Mouse (Mus musculus): Measurements from ENCODE around the gene Nf2. TPM values are rescaled to one million over a fixed set of nuclear protein-coding genes. Genes with fewer than 3 reads are reported as not detected.

Nf2 gene
- polyA plus RNA-seq, 1 experiment from 2014 or later = 41.6 TPM

GRCm38 (mm10) chr11:4760438-4760837 is 88.9 kb downstream of the Nf2 start:
- Histone ChIP-seq H3K4me2 (ENCODE audit: low read depth, low read length) (no peak overlapping the region), H3K9ac (ENCODE audit: low read length) (no peak overlapping the region), H3K4me1 (replicated peaks; ENCODE audit: control insufficient read depth, insufficient read depth, low read length) (peaks cover 10% of the 10 kb centered on the region), H3K9me3 (ENCODE audit: control insufficient read depth, low read length) (no peaks in the 10 kb centered on the region), H3K4me3 (ENCODE audit: low read length) (no peak overlapping the region), H3K27ac (ENCODE audit: low read length) (0 out of 2 replicates have a peak overlapping the region, but pooled peaks have one; percentile 44), H3K36me3 (ENCODE audit: control insufficient read depth, insufficient read depth, low read length) (no peaks in the 10 kb centered on the region), H3K27me3 (ENCODE audit: control insufficient read depth, insufficient read depth, low read depth, low read length) (no peaks in the 10 kb centered on the region; the same call in 1 of the 2 replicates)
- 11% methylated on average over 4 of the region's 4 CpGs for WGBS
- peak; percentile 84 for ATAC-seq (ENCODE audit: low read depth)

GRCm38 (mm10) chr11:4757789-4758158 is 91.6 kb downstream of the Nf2 start:
- Histone ChIP-seq H3K4me1 (replicated peaks; ENCODE audit: control insufficient read depth, insufficient read depth, low read length) (peaks cover 10% of the 10 kb centered on the region), H3K36me3 (ENCODE audit: control insufficient read depth, insufficient read depth, low read length) (no peaks in the 10 kb centered on the region), H3K27me3 (ENCODE audit: control insufficient read depth, insufficient read depth, low read depth, low read length) (no peaks in the 10 kb centered on the region; the same call in 1 of the 2 replicates), H3K4me3 (ENCODE audit: low read length) (no peak overlapping the region), H3K27ac (ENCODE audit: low read length) (no peak overlapping the region), H3K4me2 (ENCODE audit: low read depth, low read length) (no peak overlapping the region), H3K9me3 (ENCODE audit: control insufficient read depth, low read length) (no peaks in the 10 kb centered on the region; the same call in 1 of the 2 replicates), H3K9ac (ENCODE audit: low read length) (no peak overlapping the region)
- ATAC-seq (ENCODE audit: low read depth) = no peak
- 10% methylated on average over 4 of the region's 4 CpGs for WGBS

- Histone ChIP-seq H3K4me1 (replicated peaks; ENCODE audit: control insufficient read depth, insufficient read depth, low read length) (peaks cover 10% of the 10 kb centered on the region), H3K9ac (ENCODE audit: low read length) (no peak overlapping the region), H3K27me3 (ENCODE audit: control insufficient read depth, insufficient read depth, low read depth, low read length) (no peaks in the 10 kb centered on the region; the same call in 1 of the 2 replicates), H3K36me3 (ENCODE audit: control insufficient read depth, insufficient read depth, low read length) (no peaks in the 10 kb centered on the region), H3K4me2 (ENCODE audit: low read depth, low read length) (no peak overlapping the region), H3K9me3 (ENCODE audit: control insufficient read depth, low read length) (no peaks in the 10 kb centered on the region; the same call in 1 of the 2 replicates), H3K4me3 (ENCODE audit: low read length) (no peak overlapping the region), H3K27ac (ENCODE audit: low read length) (no peak overlapping the region)
- no peak for ATAC-seq (ENCODE audit: low read depth)
- WGBS = 32% methylated on average over 11 of the region's 11 CpGs
Observed at GRCm38 (mm10) chr11:4756984-4757788, 92.2 kb downstream of the Nf2 start.

DNA sequence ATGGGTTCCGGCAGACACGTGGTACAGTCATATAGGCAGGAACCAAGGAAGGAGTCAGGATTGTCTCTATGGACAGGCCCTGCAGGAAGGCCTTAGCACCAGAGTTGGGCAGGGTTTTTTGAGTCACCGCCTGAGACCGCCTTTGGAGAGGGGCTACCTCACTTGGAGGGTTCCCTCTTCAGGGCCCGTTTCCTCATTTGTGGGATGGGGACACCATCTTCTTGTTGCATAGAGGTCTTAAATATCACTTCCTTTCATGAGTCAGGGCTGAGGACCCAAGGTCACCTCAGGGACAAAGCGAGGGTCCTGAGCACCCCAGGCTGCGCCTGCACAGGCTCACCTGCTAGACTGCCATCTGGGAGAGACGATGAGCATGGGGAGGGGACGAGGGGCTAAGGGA is 92.9 kb downstream of the Nf2 start:
- H3K27me3 ChIP-seq (ENCODE audit: control insufficient read depth, insufficient read depth, low read depth, low read length) = no peaks in the 10 kb centered on the region; the same call in 1 of the 2 replicates
- H3K9ac ChIP-seq (ENCODE audit: low read length) = no peak overlapping the region
- H3K4me1 ChIP-seq (replicated peaks; ENCODE audit: control insufficient read depth, insufficient read depth, low read length) = peaks cover 10% of the 10 kb centered on the region
- H3K4me3 ChIP-seq (ENCODE audit: low read length) = no peak overlapping the region
- H3K9me3 ChIP-seq (ENCODE audit: control insufficient read depth, low read length) = no peaks in the 10 kb centered on the region; the same call in 1 of the 2 replicates
- H3K36me3 ChIP-seq (ENCODE audit: control insufficient read depth, insufficient read depth, low read length) = no peaks in the 10 kb centered on the region
- H3K27ac ChIP-seq (ENCODE audit: low read length) = no peak overlapping the region
- 74% methylated on average over 9 of the region's 9 CpGs for WGBS
- no peak for ATAC-seq (ENCODE audit: low read depth)
- H3K4me2 ChIP-seq (ENCODE audit: low read depth, low read length) = no peak overlapping the region

DNA sequence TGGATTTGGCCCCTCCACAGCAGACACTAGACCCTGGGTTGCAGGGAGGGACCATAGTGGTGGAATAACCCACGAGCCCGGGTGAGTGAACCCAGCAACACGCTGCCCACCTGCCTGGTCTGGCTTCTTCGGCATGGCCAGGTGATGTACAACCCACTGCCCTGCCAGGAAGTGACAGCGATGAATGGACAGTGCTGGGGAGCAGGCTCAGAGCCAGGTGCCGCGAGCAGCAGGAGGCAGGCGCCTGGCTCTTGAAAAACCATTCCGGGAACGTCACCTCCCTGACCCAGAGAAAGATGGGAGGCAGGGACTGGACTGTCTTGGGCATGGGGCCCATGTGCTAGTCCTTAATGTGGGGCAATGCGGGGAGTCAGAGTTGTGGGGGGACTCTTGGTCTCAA is 94.5 kb downstream of the Nf2 start:
- H3K27ac ChIP-seq (ENCODE audit: low read length) = no peak overlapping the region
- H3K27me3 ChIP-seq (ENCODE audit: control insufficient read depth, insufficient read depth, low read depth, low read length) = peaks cover 3% of the 10 kb centered on the region
- H3K4me1 ChIP-seq (replicated peaks; ENCODE audit: control insufficient read depth, insufficient read depth, low read length) = no peaks in the 10 kb centered on the region
- WGBS = 67% methylated on average over 11 of the region's 11 CpGs
- H3K9me3 ChIP-seq (ENCODE audit: control insufficient read depth, low read length) = no peaks in the 10 kb centered on the region; the same call in 1 of the 2 replicates
- H3K36me3 ChIP-seq (ENCODE audit: control insufficient read depth, insufficient read depth, low read length) = no peaks in the 10 kb centered on the region
- H3K4me3 ChIP-seq (ENCODE audit: low read length) = no peak overlapping the region
- no peak for ATAC-seq (ENCODE audit: low read depth)
- no peak overlapping the region for H3K9ac ChIP-seq (ENCODE audit: low read length)
- no peak overlapping the region for H3K4me2 ChIP-seq (ENCODE audit: low read depth, low read length)

- no peaks in the 10 kb centered on the region for H3K4me1 ChIP-seq (replicated peaks; ENCODE audit: control insufficient read depth, insufficient read depth, low read length)
- ATAC-seq (ENCODE audit: low read depth) = no peak
- peaks cover 11% of the 10 kb centered on the region for H3K27me3 ChIP-seq (ENCODE audit: control insufficient read depth, insufficient read depth, low read depth, low read length)
- H3K36me3 ChIP-seq (ENCODE audit: control insufficient read depth, insufficient read depth, low read length) = no peaks in the 10 kb centered on the region
- no peak overlapping the region for H3K27ac ChIP-seq (ENCODE audit: low read length)
- H3K9me3 ChIP-seq (ENCODE audit: control insufficient read depth, low read length) = no peaks in the 10 kb centered on the region; the same call in 1 of the 2 replicates
- no peak overlapping the region for H3K4me2 ChIP-seq (ENCODE audit: low read depth, low read length)
- H3K4me3 ChIP-seq (ENCODE audit: low read length) = no peak overlapping the region
- H3K9ac ChIP-seq (ENCODE audit: low read length) = no peak overlapping the region
- WGBS = 78% methylated on average over 3 of the region's 3 CpGs
Observed at GRCm38 (mm10) chr11:4754036-4754435, 95.3 kb downstream of the Nf2 start.

DNA sequence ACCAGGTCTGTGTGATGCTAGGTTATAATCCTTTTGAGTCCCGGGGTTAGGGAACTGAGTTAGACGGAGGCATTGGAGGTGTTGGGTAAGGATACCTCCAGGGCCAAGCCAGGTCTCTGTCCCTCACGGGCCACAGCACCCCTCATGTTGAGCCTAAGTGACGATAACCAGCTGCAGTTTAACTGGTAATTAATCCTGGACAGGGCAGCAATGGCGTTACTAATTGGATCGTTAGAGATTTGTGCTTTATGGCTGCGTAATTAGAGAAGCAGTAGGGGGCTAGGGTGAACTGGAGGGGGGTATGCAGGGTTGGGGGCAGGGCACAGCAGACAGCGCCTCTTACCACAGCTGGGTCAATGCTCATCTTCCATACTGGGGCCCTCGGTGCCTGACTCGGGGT is 96.5 kb downstream of the Nf2 start:
- Histone ChIP-seq H3K36me3 (ENCODE audit: control insufficient read depth, insufficient read depth, low read length) (no peaks in the 10 kb centered on the region), H3K4me3 (ENCODE audit: low read length) (no peak overlapping the region), H3K4me1 (replicated peaks; ENCODE audit: control insufficient read depth, insufficient read depth, low read length) (no peaks in the 10 kb centered on the region), H3K27ac (ENCODE audit: low read length) (no peak overlapping the region), H3K9me3 (ENCODE audit: control insufficient read depth, low read length) (no peaks in the 10 kb centered on the region; the same call in 1 of the 2 replicates), H3K27me3 (ENCODE audit: control insufficient read depth, insufficient read depth, low read depth, low read length) (peaks cover 23% of the 10 kb centered on the region), H3K4me2 (ENCODE audit: low read depth, low read length) (no peak overlapping the region), H3K9ac (ENCODE audit: low read length) (no peak overlapping the region)
- no peak for ATAC-seq (ENCODE audit: low read depth)
- 47% methylated on average over 10 of the region's 10 CpGs for WGBS

- peak; percentile 64 for ATAC-seq (ENCODE audit: low read depth)
- Histone ChIP-seq H3K9me3 (ENCODE audit: control insufficient read depth, low read length) (no peaks in the 10 kb centered on the region; the same call in 1 of the 2 replicates), H3K9ac (ENCODE audit: low read length) (no peak overlapping the region), H3K4me3 (ENCODE audit: low read length) (no peak overlapping the region), H3K4me1 (replicated peaks; ENCODE audit: control insufficient read depth, insufficient read depth, low read length) (peaks cover 11% of the 10 kb centered on the region), H3K27ac (ENCODE audit: low read length) (no peak overlapping the region), H3K36me3 (ENCODE audit: control insufficient read depth, insufficient read depth, low read length) (no peaks in the 10 kb centered on the region), H3K4me2 (ENCODE audit: low read depth, low read length) (no peak overlapping the region), H3K27me3 (ENCODE audit: control insufficient read depth, insufficient read depth, low read depth, low read length) (peaks cover 48% of the 10 kb centered on the region)
- 2% methylated on average over 9 of the region's 9 CpGs for WGBS
Observed at GRCm38 (mm10) chr11:4750263-4750662, 99.1 kb downstream of the Nf2 start.

DNA sequence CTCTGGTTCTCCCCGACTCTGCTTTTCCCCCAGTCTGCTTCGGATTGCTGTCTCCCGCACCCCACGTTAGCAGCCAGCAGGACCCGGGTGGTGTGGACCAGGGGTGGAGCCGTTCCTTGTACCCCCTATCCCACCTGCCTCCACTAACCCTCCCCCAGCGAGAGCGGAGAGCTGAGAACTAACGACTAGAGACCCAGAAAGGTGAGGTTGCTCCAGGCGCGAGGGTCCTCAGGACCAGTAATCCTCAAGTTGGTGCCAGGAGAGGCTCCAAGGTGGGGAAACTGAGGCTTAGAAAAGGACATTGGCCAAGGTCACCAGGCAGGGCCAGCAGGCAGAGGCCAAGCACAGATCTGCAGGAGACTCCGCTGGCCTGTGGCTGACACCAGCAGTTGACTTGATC is 102.1 kb downstream of the Nf2 start:
- peaks cover 70% of the 10 kb centered on the region for H3K27me3 ChIP-seq (ENCODE audit: control insufficient read depth, insufficient read depth, low read depth, low read length)
- H3K4me3 ChIP-seq (ENCODE audit: low read length) = peak overlapping the region; percentile 51
- no peaks in the 10 kb centered on the region for H3K36me3 ChIP-seq (ENCODE audit: control insufficient read depth, insufficient read depth, low read length)
- no peak overlapping the region for H3K27ac ChIP-seq (ENCODE audit: low read length)
- peaks cover 11% of the 10 kb centered on the region for H3K4me1 ChIP-seq (replicated peaks; ENCODE audit: control insufficient read depth, insufficient read depth, low read length)
- ATAC-seq (ENCODE audit: low read depth) = no peak
- H3K4me2 ChIP-seq (ENCODE audit: low read depth, low read length) = peak overlapping the region; percentile 81
- no peak overlapping the region for H3K9ac ChIP-seq (ENCODE audit: low read length)
- H3K9me3 ChIP-seq (ENCODE audit: control insufficient read depth, low read length) = no peaks in the 10 kb centered on the region
- WGBS = 2% methylated on average over 11 of the region's 12 CpGs

Measured in lung, embryonic 16.5 days (tissue).